Mouse (Mus musculus) activated CD4-positive, CD25-positive, alpha-beta regulatory T cell (primary cell): ENCODE data around the gene Cacnb2. TPM values are rescaled to one million over a fixed set of nuclear protein-coding genes. Genes with fewer than 3 reads are reported as not detected.

Source experiments
- polyA plus RNA-seq, 2 experiments: library from polyadenylated mRNA; unstranded; fragments of 100-300 nt; shearing (Covaris generic); gene quantifications; one replicate each; pipeline ENCODE4 v1.2.1; 2017

The Cacnb2 gene
- polyA plus RNA-seq: 1 to 10 TPM in 1 of 2 experiments, under 1 TPM in 1; 0.07 to 1.6 TPM

GRCm38 (mm10) chr2:14602788-14603187, at the start of gene Cacnb2:
Cacnb2 (plus strand) TSS chr2:14603088.

Other genes with a start within 250 kb of the Cacnb2 start
- under 1 TPM in 1 of 2 experiments, not detected in 1; 0.09 TPM for gene Slc39a12, start 214.8 kb upstream of the Cacnb2 start, polyA plus RNA-seq